Mouse (Mus musculus) cerebellum, adult 2 months (tissue): ENCODE measurements at regions not wholly inside any gene's neighbourhood (a gene's known extent, or its start where the extent isn't known, plus 50 kb on each side); places are given as distances from the start of the nearest gene placed in this dataset.

Experiments used
- CTCF ChIP-seq: fragments of 200-500 bp; IDR thresholded peaks from 2 replicates; pipeline ENCODE4 v1.5.1; 2011; ENCODE audit warnings: low read depth, mild to moderate bottlenecking, control low read depth, low read length, moderate library complexity, borderline replicate concordance; ENCODE audit not compliant: insufficient read depth
- POLR2A ChIP-seq: fragments of 200-500 bp; IDR thresholded peaks from 2 replicates; pipeline ENCODE4 v1.6.1; 2011; ENCODE audit warnings: low read length, control low read depth, borderline replicate concordance; ENCODE audit not compliant: insufficient read depth

DNA sequence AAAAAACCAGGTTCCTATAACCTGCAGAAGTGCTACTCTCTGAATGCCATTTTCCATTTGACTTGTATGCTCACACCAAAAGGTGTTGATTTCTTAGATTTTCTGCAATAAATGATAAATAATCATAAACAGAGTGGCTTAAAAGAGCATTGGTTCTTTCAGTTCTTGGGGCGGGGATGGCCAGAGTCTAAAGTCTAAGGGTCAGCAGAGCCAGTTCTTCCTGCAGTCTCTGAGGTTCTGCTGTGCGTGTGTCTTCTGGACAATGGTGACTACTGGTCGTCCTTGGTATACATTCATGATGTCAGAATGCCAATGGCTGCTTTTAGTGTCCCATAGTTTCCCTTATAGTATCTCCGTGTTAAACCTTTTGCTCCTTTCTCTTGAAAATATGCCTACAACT, 66.3 kb downstream of the Ccdc71l start:
- TF ChIP-seq CTCF (no peak), POLR2A (no peak)
